Mouse (Mus musculus): ENCODE results near the gene Olfr1056. TPM values are rescaled to one million over a fixed set of nuclear protein-coding genes. Genes with fewer than 3 reads are reported as not detected.
"Not testable (repeated sequence)": the region's sequence is repeated elsewhere in the genome, so short reads cannot be mapped to it uniquely, and the experiment has no call there.

Olfr1056 gene
- total RNA-seq (2014; fragmentation: Nextera tagmentation) (not detected in 2 replicates), total RNA-seq (2017) (0.12 and 0.60 TPM in 2 replicates), polyA plus RNA-seq (2012) (not detected in 2 replicates)

GRCm38 (mm10) chr2:86362369-86362768, at the start of gene Olfr1056:
TSS of gene Olfr1056 (minus strand) at chr2:86362469.
- ATAC-seq (ENCODE audit: extremely low read depth, insufficient number of reproducible peaks, low FRiP score, poor library complexity, severe bottlenecking), result no peak
- TF ChIP-seq TAL1 (conservative IDR thresholded peaks at IDR 0.05; ENCODE audit: low read depth, low read length) (no peak), GATA2 (IDR thresholded peaks at IDR 0.05; ENCODE audit: borderline replicate concordance, low read depth, low read length) (no peak), POLR2AphosphoS5 (IDR thresholded peaks at IDR 0.05; ENCODE audit: insufficient replicate concordance, low read depth, low read length) (no peak), GATA1 (IDR thresholded peaks at IDR 0.05; ENCODE audit: borderline replicate concordance, low read length) (no peak), CTCF (IDR thresholded peaks at IDR 0.05; ENCODE audit: low read depth, low read length) (no peak)

DNA sequence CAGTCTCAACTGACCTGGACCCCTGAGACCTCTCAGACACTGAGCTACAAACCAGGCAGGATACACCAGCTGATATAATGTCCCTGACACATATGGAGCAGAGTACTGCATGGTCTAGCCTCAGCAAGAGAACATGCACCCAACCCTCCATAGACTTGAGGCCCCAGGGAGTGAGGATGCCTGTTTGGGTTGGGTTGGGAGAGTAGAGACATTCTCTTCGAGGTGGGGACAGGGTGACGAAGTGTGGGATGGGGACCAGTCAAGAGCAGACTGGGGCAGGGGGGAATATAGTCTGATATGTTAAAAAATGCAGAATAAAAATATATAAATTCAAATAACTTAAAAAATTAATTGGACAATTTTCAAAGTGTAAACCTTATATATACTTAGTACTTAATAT, 32.8 kb upstream of the Olfr1056 start:
- no peak for ATAC-seq (ENCODE audit: extremely low read depth, insufficient number of reproducible peaks, low FRiP score, poor library complexity, severe bottlenecking)
- Histone ChIP-seq H3K4me3 (ENCODE audit: low read depth, low read length) (no peak overlapping the region), H3K27me3 (ENCODE audit: insufficient read depth, low read length) (no peaks in the 10 kb centered on the region), H3K36me3 (replicated peaks) (no peaks in the 10 kb centered on the region), H3K9me3 (replicated peaks) (peaks cover 3% of the 10 kb centered on the region), H3K4me1 (ENCODE audit: insufficient read depth, low read depth, low read length) (no peaks in the 10 kb centered on the region)
- TF ChIP-seq POLR2AphosphoS5 (IDR thresholded peaks at IDR 0.05; ENCODE audit: insufficient replicate concordance, low read depth, low read length), result no peak
- no peak for TF ChIP-seq GATA1 (IDR thresholded peaks at IDR 0.05; ENCODE audit: borderline replicate concordance, low read length)
- TF ChIP-seq TAL1 (conservative IDR thresholded peaks at IDR 0.05; ENCODE audit: low read depth, low read length), result no peak
- TF ChIP-seq CTCF (IDR thresholded peaks at IDR 0.05; ENCODE audit: low read depth, low read length), result no peak
- TF ChIP-seq GATA2 (IDR thresholded peaks at IDR 0.05; ENCODE audit: borderline replicate concordance, low read depth, low read length), result no peak
- DNase-seq (ENCODE audit: low spot score), result no peak

More at GRCm38 (mm10) chr2:86362369-86362768, at the start of gene Olfr1056:
- peaks cover 4% of the 10 kb centered on the region; the same call in 1 of the 2 replicates for H3K9me3 ChIP-seq (replicated peaks)
- H3K4me1 ChIP-seq (ENCODE audit: insufficient read depth, low read depth, low read length), result no peaks in the 10 kb centered on the region
- H3K36me3 ChIP-seq (replicated peaks), result no peaks in the 10 kb centered on the region
- no peak within 1 kb of the TSS for H3K4me3 ChIP-seq (ENCODE audit: low read depth, low read length)
- no peak for DNase-seq (ENCODE audit: low spot score)
- H3K27me3 ChIP-seq (ENCODE audit: insufficient read depth, low read length), result no peaks in the 10 kb centered on the region

DNA sequence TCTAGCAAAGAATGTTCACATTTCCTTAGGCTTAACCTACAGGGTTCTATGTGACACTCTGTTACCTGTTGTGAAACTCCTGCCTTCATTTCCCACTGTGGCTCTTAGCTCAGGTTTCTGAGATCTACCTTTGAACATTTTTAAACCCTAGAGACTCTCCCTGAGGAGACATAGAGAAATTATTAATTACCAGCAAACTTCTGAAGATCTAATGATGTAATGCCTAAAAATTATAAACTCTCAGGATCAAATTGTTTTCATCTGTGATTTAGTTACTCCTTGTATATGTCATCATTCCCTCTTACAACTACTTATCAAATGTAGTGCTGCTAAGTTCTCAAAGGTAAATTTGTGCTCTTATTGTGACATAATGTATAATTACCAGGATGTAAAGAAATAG, 26.2 kb upstream of the Olfr1056 start, which contains the start of gene Olfr1058:
TSS of gene Olfr1058 (minus strand) at position 101 of the 400 bp plus-strand sequence.
- H3K27me3 ChIP-seq (ENCODE audit: insufficient read depth, low read length); H3K36me3 ChIP-seq (replicated peaks); H3K4me3 ChIP-seq (ENCODE audit: low read depth, low read length); H3K4me1 ChIP-seq (ENCODE audit: insufficient read depth, low read depth, low read length); DNase-seq (ENCODE audit: low spot score); H3K9me3 ChIP-seq (replicated peaks); ATAC-seq (ENCODE audit: extremely low read depth, insufficient number of reproducible peaks, low FRiP score, poor library complexity, severe bottlenecking): not testable (repeated sequence)

- DNase-seq (ENCODE audit: low spot score), result no peak
- ATAC-seq (ENCODE audit: extremely low read depth, insufficient number of reproducible peaks, low FRiP score, poor library complexity, severe bottlenecking), result no peak
- H3K4me1 ChIP-seq (ENCODE audit: insufficient read depth, low read depth, low read length), result no peaks in the 10 kb centered on the region
- no peaks in the 10 kb centered on the region for H3K36me3 ChIP-seq (replicated peaks)
- H3K27me3 ChIP-seq (ENCODE audit: insufficient read depth, low read length), result no peaks in the 10 kb centered on the region
- no peak for TF ChIP-seq CTCF (IDR thresholded peaks at IDR 0.05; ENCODE audit: low read depth, low read length)
- no peak within 1 kb of the TSS for H3K4me3 ChIP-seq (ENCODE audit: low read depth, low read length)
- H3K9me3 ChIP-seq (replicated peaks), result no peaks in the 10 kb centered on the region
Observed at GRCm38 (mm10) chr2:86378293-86378692, 16.0 kb upstream of the Olfr1056 start, which contains the start of gene Olfr1057. TSS of gene Olfr1057 (minus strand) at chr2:86378393.

DNA sequence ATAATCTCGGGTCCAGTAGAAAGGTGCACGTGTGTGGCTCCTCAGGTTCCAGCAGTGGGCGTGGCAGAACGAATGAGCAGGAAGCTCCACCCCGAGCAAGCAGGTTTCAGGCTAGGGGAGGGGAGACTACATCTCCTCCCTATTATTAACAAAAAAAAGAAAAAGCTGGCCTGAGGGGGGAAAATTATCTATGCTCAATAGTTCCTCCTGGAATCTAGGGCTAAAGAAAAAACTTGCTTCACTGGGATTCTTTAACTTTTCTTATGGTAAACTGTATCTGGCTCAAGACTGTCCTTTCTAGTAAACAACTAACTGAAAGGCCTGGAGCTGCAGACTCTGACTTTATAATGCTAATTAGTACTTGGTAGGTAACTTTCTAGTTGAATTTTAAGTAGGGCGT, 4.1 kb upstream of the Olfr1056 start:
- not testable (repeated sequence) for ATAC-seq (ENCODE audit: extremely low read depth, insufficient number of reproducible peaks, low FRiP score, poor library complexity, severe bottlenecking); H3K36me3 ChIP-seq (replicated peaks); H3K4me3 ChIP-seq (ENCODE audit: low read depth, low read length); H3K4me1 ChIP-seq (ENCODE audit: insufficient read depth, low read depth, low read length); H3K9me3 ChIP-seq (replicated peaks); DNase-seq (ENCODE audit: low spot score); H3K27me3 ChIP-seq (ENCODE audit: insufficient read depth, low read length)

DNA sequence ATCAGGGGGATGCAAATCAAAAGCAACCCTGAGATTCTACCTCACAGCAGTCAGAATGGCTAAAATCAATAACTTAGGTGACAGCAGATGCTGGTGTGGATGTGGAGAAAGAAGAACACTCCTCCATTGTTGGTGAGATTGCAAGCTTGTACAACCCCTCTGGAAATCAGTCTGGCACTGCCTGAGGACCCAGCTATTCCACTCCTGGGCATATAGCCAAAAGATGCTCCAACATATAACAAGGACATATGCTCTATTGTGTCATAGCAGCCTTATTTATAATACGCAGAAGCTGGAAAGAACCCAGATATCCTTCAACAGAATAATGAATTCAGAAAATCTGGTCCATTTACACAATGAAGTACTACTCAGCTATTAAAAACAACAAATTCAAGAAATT, 10.5 kb downstream of the Olfr1056 start:
- not testable (repeated sequence) for H3K9me3 ChIP-seq (replicated peaks); DNase-seq (ENCODE audit: low spot score); H3K27me3 ChIP-seq (ENCODE audit: insufficient read depth, low read length); H3K36me3 ChIP-seq (replicated peaks); H3K4me3 ChIP-seq (ENCODE audit: low read depth, low read length); H3K4me1 ChIP-seq (ENCODE audit: insufficient read depth, low read depth, low read length); ATAC-seq (ENCODE audit: extremely low read depth, insufficient number of reproducible peaks, low FRiP score, poor library complexity, severe bottlenecking)

DNA sequence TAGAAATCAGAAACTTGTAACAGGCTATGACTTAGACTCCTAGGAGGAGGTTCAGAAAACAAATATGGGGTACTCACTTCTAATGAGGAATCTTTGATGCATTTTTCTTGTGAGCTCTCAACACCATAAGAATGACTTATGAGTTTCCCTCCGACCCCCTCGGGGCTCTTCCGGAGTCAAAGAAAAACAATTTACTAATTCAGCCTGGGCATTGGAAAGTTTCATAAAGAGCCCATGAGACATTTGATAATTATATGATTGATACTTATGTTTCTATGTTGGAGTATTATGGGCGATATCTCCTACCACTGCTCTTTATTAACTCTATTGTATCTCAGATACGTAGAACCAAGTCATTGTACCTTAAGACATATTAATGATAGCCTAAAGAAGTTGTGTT, 12.1 kb downstream of the Olfr1056 start, which contains the start of gene Olfr1055:
TSS of gene Olfr1055 (minus strand) at position 101 of the 400 bp plus-strand sequence.
- H3K27me3 ChIP-seq (ENCODE audit: insufficient read depth, low read length), result no peaks in the 10 kb centered on the region
- no peaks in the 10 kb centered on the region for H3K36me3 ChIP-seq (replicated peaks)
- H3K9me3 ChIP-seq (replicated peaks), result no peaks in the 10 kb centered on the region
- TF ChIP-seq GATA1 (IDR thresholded peaks at IDR 0.05; ENCODE audit: borderline replicate concordance, low read length), result no peak
- no peak for TF ChIP-seq CTCF (IDR thresholded peaks at IDR 0.05; ENCODE audit: low read depth, low read length)
- TF ChIP-seq POLR2AphosphoS5 (IDR thresholded peaks at IDR 0.05; ENCODE audit: insufficient replicate concordance, low read depth, low read length), result no peak
- TF ChIP-seq TAL1 (conservative IDR thresholded peaks at IDR 0.05; ENCODE audit: low read depth, low read length), result no peak
- no peak for TF ChIP-seq GATA2 (IDR thresholded peaks at IDR 0.05; ENCODE audit: borderline replicate concordance, low read depth, low read length)
- no peak for ATAC-seq (ENCODE audit: extremely low read depth, insufficient number of reproducible peaks, low FRiP score, poor library complexity, severe bottlenecking)
- no peak within 1 kb of the TSS for H3K4me3 ChIP-seq (ENCODE audit: low read depth, low read length)
- no peak for DNase-seq (ENCODE audit: low spot score)
- H3K4me1 ChIP-seq (ENCODE audit: insufficient read depth, low read depth, low read length), result no peaks in the 10 kb centered on the region

All from G1E (cell line).